Mouse (Mus musculus) forebrain, embryonic 14.5 days (tissue): ENCODE results near the gene Washc2. TPM values are rescaled to one million over a fixed set of nuclear protein-coding genes. Genes with fewer than 3 reads are reported as not detected.

Experiments
- ATAC-seq: fragments of 200-750 bp; cut with Nextera tagmentation; 2 replicates; pipeline ENCODE4 v1.8.0; 2017; ENCODE audit warnings: mild to moderate bottlenecking, moderate library complexity
- DNase-seq: peaks from one replicate; pipeline ENCODE4 v3.0.0-alpha.2; 2015; ENCODE audit warnings: low spot score
- H3K27ac ChIP-seq: fragments of 300-500 bp; sonication (generic); 2 replicates; pipeline ENCODE4 v1.5.1; 2014; ENCODE audit warnings: low read depth, mild to moderate bottlenecking, control low read depth, low read length, moderate library complexity
- H3K27me3 ChIP-seq: fragments of 300-500 bp; sonication (generic); replicated peaks from 2 replicates; pipeline ENCODE4 v1.6.1; 2014; ENCODE audit warnings: low read length, control low read depth, mixed read lengths; ENCODE audit not compliant: control insufficient read depth, insufficient read depth
- H3K36me3 ChIP-seq: fragments of 300-500 bp; sonication (generic); 2 replicates; pipeline ENCODE4 v1.6.1; 2014; ENCODE audit warnings: low read length, control low read depth; ENCODE audit not compliant: control insufficient read depth, insufficient read depth
- H3K4me1 ChIP-seq: fragments of 300-500 bp; sonication (generic); 2 replicates; pipeline ENCODE4 v1.6.1; 2014; ENCODE audit warnings: antibody characterized with exemption, low read length, control low read depth; ENCODE audit not compliant: control insufficient read depth, insufficient read depth
- H3K4me2 ChIP-seq: fragments of 300-500 bp; sonication (generic); 2 replicates; pipeline ENCODE4 v1.6.1; 2014; ENCODE audit warnings: mild to moderate bottlenecking, control low read depth, low read length
- H3K4me3 ChIP-seq: fragments of 300-500 bp; sonication (generic); 2 replicates; pipeline ENCODE4 v1.5.1; 2014; ENCODE audit warnings: low read depth, low read length, control low read depth
- H3K9ac ChIP-seq: fragments of 300-500 bp; sonication (generic); 2 replicates; pipeline ENCODE4 v1.6.1; 2014; ENCODE audit warnings: mild to moderate bottlenecking, low read length, control low read depth, moderate library complexity
- H3K9me3 ChIP-seq: fragments of 300-500 bp; sonication (generic); replicated peaks from 2 replicates; pipeline ENCODE4 v1.6.1; 2016; ENCODE audit warnings: low read length, control low read depth, mixed read lengths; ENCODE audit not compliant: control insufficient read depth
- WGBS: fragments of 180-500 bp; shearing (Covaris S2); extraction: QIAGEN DNeasy Blood & Tissue Kit; methylation state at CpG from one replicate; pipeline ENCODE4 v1.1.7; 2014; 5-methylcytosine and 5-hydroxymethylcytosine counted together
- polyA plus RNA-seq: library from polyadenylated mRNA; unstranded; fragments of >200 nt; fragmentation: Nextera tagmentation; extraction: Ambion mirVana; gene quantifications from 2 replicates; pipeline ENCODE4 v1.2.1, GENCODE M21; 2014

The Washc2 gene
- polyA plus RNA-seq, 1 experiment from 2014 or later: 37.9 TPM

GRCm38 (mm10) chr6:116235336-116235735 lies 27.5 kb downstream of the Washc2 start:
- H3K27me3 ChIP-seq: no peaks in the 10 kb centered on the region
- ATAC-seq (no peak), DNase-seq (no peak)
- H3K9me3 ChIP-seq: no peaks in the 10 kb centered on the region
- no peaks in the 10 kb centered on the region for H3K4me1 ChIP-seq
- H3K4me2 ChIP-seq: no peak overlapping the region
- no peak overlapping the region for H3K4me3 ChIP-seq
- WGBS: 98% methylated on average over 5 of the region's 5 CpGs
- no peak overlapping the region for H3K9ac ChIP-seq
- H3K36me3 ChIP-seq: peaks cover 68% of the 10 kb centered on the region
- no peak overlapping the region for H3K27ac ChIP-seq

GRCm38 (mm10) chr6:116238083-116238482 lies 30.2 kb downstream of the Washc2 start:
- DNase-seq (no peak), ATAC-seq (no peak)
- no peak overlapping the region for H3K4me3 ChIP-seq
- H3K9me3 ChIP-seq: no peaks in the 10 kb centered on the region
- no peak overlapping the region for H3K4me2 ChIP-seq
- no peaks in the 10 kb centered on the region for H3K4me1 ChIP-seq
- H3K27me3 ChIP-seq: no peaks in the 10 kb centered on the region
- H3K27ac ChIP-seq: no peak overlapping the region
- H3K9ac ChIP-seq: no peak overlapping the region
- 93% methylated on average over 5 of the region's 5 CpGs for WGBS
- peaks cover 65% of the 10 kb centered on the region for H3K36me3 ChIP-seq

DNA sequence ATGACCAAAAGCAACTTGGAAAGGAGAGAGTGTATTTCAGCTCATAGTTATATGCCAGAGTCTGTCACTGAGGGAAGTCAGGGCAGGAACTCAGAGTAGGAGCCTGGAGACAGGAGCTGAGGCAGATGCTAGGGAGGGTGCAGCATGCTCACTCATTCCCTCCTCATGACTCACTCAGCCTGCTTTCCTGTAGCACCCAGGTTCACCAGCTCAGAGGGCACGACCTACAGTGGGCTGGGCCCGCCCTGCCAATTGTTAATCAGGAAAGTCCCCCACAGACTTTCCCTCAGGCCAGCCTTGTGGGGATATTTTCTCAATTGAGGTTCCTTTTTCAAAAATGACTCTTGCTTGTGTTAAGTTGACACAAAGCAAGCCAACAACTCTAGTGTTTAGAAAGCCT lies 32.5 kb downstream of the Washc2 start:
- WGBS: 83% methylated on average over 2 of the region's 2 CpGs
- 0 out of 2 replicates have a peak overlapping the region, but pooled peaks have one; percentile 14 for H3K27ac ChIP-seq
- no peak overlapping the region for H3K4me3 ChIP-seq
- DNase-seq (no peak), ATAC-seq (no peak)
- no peak overlapping the region for H3K4me2 ChIP-seq
- no peaks in the 10 kb centered on the region for H3K9me3 ChIP-seq
- H3K9ac ChIP-seq: no peak overlapping the region
- no peaks in the 10 kb centered on the region for H3K27me3 ChIP-seq
- H3K36me3 ChIP-seq: peaks cover 73% of the 10 kb centered on the region
- no peaks in the 10 kb centered on the region for H3K4me1 ChIP-seq

DNA sequence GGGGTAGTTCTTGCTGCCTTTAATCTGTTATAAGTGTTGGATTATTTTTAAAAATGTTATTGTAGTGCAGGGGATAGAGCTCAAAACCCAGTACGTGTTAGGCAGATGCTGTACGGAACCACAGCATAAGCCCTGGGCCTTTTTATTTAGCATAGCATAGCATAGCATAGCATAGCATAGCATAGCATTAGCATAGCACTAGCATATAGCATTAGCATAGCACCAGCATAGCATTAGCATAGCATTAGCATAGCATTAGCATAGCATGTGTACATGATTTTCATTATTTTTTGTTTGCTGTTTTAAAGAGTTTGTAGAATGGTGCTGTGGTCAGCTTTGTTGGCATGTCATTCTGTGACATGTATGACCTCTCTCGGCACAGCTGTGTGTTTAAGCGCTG lies 51.8 kb downstream of the Washc2 start:
- Histone ChIP-seq H3K4me2 (no peak overlapping the region), H3K9ac (no peak overlapping the region), H3K27me3 (no peaks in the 10 kb centered on the region), H3K27ac (no peak overlapping the region), H3K4me1 (no peaks in the 10 kb centered on the region), H3K4me3 (no peak overlapping the region), H3K9me3 (no peaks in the 10 kb centered on the region), H3K36me3 (peaks cover 53% of the 10 kb centered on the region)
- DNase-seq (peak; percentile 12), ATAC-seq (peak; percentile 42; the same call in 1 of the 2 replicates)
- 81% methylated on average over 4 of the region's 4 CpGs for WGBS

- H3K4me3 ChIP-seq: no peak overlapping the region
- no peak overlapping the region for H3K27ac ChIP-seq
- no peaks in the 10 kb centered on the region for H3K27me3 ChIP-seq
- peaks cover 45% of the 10 kb centered on the region for H3K36me3 ChIP-seq
- no peak overlapping the region for H3K9ac ChIP-seq
- H3K9me3 ChIP-seq: no peaks in the 10 kb centered on the region
- H3K4me2 ChIP-seq: no peak overlapping the region
- DNase-seq (no peak), ATAC-seq (no peak)
- WGBS: 96% methylated on average over 5 of the region's 5 CpGs
- H3K4me1 ChIP-seq: no peaks in the 10 kb centered on the region
Measured at GRCm38 (mm10) chr6:116260481-116260880, 52.6 kb downstream of the Washc2 start.

DNA sequence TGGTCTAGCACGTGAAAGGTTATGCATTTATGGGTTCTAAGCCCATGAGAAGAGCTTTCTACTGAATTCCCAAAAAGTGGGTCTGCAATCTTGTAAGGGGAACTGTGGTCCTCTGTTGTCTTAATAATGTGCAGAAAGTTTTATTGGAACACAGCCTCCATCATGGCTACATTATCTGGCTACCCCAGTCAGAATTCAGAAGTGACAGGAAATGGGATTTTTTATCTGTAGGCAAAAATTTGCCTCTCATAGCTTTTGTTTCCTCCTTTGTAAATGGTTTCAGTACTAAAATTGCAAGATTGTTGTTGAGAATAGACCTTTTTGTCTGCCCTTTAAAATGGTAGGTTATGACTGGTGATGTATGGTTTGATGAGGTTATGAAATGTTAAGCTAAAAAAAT lies 55.0 kb downstream of the Washc2 start:
- Histone ChIP-seq H3K36me3 (peaks cover 29% of the 10 kb centered on the region), H3K9me3 (no peaks in the 10 kb centered on the region), H3K4me2 (no peak overlapping the region), H3K27me3 (no peaks in the 10 kb centered on the region), H3K4me3 (no peak overlapping the region), H3K4me1 (peaks cover 11% of the 10 kb centered on the region; the same call in 1 of the 2 replicates), H3K27ac (no peak overlapping the region), H3K9ac (no peak overlapping the region)
- 97% methylated on average over 1 of the region's 1 CpGs for WGBS
- no peak for DNase-seq
- no peak for ATAC-seq

GRCm38 (mm10) chr6:116264018-116264651 lies 56.3 kb downstream of the Washc2 start, which contains the start of gene Zfand4:
TSS of gene Zfand4 (plus strand) at chr6:116264222.
- WGBS: under 1% methylated on average over 66 of the region's 67 CpGs
- H3K4me2 ChIP-seq: peak within 1 kb of the TSS; percentile 67
- peak; percentile 95 for DNase-seq
- H3K36me3 ChIP-seq: peaks cover 23% of the 10 kb centered on the region
- H3K27me3 ChIP-seq: no peaks in the 10 kb centered on the region
- H3K27ac ChIP-seq: peak within 1 kb of the TSS; percentile 24; the same call in 1 of the 2 replicates
- H3K9me3 ChIP-seq: no peaks in the 10 kb centered on the region
- peaks cover 11% of the 10 kb centered on the region; the same call in 1 of the 2 replicates for H3K4me1 ChIP-seq
- peak within 1 kb of the TSS; percentile 75 for H3K9ac ChIP-seq
- H3K4me3 ChIP-seq: peak within 1 kb of the TSS; percentile 59
- peak; percentile 97 for ATAC-seq

GRCm38 (mm10) chr6:116264836-116265235 lies 57.0 kb downstream of the Washc2 start:
- Histone ChIP-seq H3K9ac (peak overlapping the region; percentile 75; the same call in 1 of the 2 replicates), H3K4me3 (peak overlapping the region; percentile 59), H3K27ac (no peak overlapping the region), H3K4me1 (peaks cover 11% of the 10 kb centered on the region; the same call in 1 of the 2 replicates), H3K36me3 (peaks cover 23% of the 10 kb centered on the region), H3K9me3 (no peaks in the 10 kb centered on the region), H3K4me2 (peak overlapping the region; percentile 67), H3K27me3 (no peaks in the 10 kb centered on the region)
- WGBS: 75% methylated on average over 11 of the region's 11 CpGs
- DNase-seq (no peak), ATAC-seq (no peak)

DNA sequence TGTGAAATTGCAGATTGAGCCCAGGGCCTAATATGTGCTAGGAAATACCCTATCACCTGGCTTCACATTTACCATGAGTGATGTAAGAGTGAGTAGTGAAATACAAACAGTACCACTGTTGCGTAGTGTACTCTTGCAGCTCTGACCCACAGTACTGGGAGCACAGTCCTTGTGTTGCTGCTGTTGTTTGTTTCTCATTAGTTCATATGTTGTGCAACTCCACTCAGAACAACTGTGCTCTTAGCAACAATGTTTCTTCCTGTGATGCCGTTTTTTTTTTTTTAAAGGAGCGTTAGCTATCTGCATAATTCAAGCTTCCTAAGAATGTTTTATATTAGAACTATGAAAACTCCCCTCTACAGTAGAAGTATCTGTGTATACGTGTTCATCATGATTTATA lies 57.8 kb downstream of the Washc2 start:
- no peaks in the 10 kb centered on the region for H3K27me3 ChIP-seq
- H3K36me3 ChIP-seq: peaks cover 21% of the 10 kb centered on the region
- DNase-seq (no peak), ATAC-seq (no peak)
- H3K4me3 ChIP-seq: no peak overlapping the region
- no peak overlapping the region for H3K9ac ChIP-seq
- peaks cover 11% of the 10 kb centered on the region; the same call in 1 of the 2 replicates for H3K4me1 ChIP-seq
- H3K4me2 ChIP-seq: peak overlapping the region; percentile 67
- no peaks in the 10 kb centered on the region for H3K9me3 ChIP-seq
- no peak overlapping the region for H3K27ac ChIP-seq
- whole genome bisulfite sequencing: 41% methylated on average over 4 of the region's 4 CpGs
